Mouse (Mus musculus): ENCODE results near the gene Epha3.

The Epha3 gene

DNA sequence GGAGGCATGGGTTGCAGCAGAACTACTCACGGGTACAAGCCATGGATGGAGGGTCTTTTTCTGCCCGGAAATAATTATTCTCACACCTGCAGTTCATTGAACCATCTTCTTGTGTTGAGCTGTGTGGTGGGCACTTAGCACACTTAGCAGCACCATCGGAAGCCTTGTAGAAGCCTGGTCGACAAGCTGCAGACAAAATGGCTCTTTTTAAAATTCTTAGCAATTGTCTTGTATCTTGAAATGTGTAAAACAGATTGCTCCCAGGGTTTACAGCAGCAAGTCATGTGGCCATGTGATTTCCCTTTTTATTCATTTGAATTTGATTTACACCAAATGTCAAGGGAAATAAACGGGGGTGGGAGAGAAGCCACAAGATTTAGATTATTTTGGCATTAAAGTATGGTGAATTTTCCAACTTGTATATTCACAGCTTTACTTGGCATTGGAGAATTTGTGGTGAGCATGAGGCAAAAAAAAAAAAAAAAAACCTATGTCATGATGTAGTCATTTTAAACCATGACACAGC is 210.5 kb downstream of the Epha3 start:
- no peaks in the 10 kb centered on the region for H3K27me3 ChIP-seq (ENCODE audit: control insufficient read depth, insufficient read depth, low read length, poor library complexity, severe bottlenecking)
- no peak for DNase-seq (ENCODE audit: low read depth, low spot score)
- no peaks in the 10 kb centered on the region for H3K36me3 ChIP-seq (ENCODE audit: control insufficient read depth, insufficient read depth, low read length, poor library complexity, severe bottlenecking)

DNA sequence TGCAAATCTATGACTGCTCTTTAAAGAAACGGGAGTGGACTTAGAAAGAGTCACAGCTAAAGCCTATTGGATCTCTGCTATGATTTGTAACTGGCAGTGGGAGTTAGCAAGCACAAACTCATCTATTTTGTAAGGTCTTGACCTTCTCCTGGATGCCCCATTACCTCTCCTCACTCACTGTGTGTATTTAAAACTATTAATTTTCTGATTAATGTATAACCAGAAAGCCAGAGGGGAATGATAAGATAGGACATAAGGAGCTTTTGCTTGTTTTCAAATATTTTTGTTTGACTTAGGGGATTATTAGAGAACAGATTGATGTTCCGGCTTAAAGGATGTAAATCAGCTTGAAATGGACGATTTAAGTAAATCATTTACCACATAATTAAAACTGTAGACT is 213.2 kb downstream of the Epha3 start:
- no peak for DNase-seq (ENCODE audit: low read depth, low spot score)
- H3K36me3 ChIP-seq (ENCODE audit: control insufficient read depth, insufficient read depth, low read length, poor library complexity, severe bottlenecking) = no peaks in the 10 kb centered on the region

DNA sequence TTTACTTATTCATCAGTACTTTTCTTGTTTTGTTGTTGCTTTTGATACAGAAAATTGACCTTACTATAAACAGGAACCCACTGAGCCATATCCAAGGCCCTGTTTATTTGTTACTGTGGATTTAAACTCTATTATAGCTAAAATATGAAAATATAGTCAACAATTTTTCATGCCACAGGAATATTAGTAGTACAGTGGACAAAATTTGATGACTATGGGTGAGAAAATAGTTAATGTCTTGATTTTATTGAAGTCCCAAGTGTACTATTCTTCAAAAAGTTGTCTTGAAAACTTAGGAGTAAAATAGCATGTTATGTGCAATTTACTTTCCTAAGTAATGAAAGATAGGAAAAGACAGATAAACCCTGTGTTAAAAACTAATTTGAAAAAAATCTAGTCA is 217.4 kb downstream of the Epha3 start:
- Histone ChIP-seq H3K36me3 (ENCODE audit: control insufficient read depth, insufficient read depth, low read length, poor library complexity, severe bottlenecking) (no peaks in the 10 kb centered on the region), H3K27me3 (ENCODE audit: control insufficient read depth, insufficient read depth, low read length, poor library complexity, severe bottlenecking) (no peaks in the 10 kb centered on the region)
- no peak for DNase-seq (ENCODE audit: low read depth, low spot score)

More for the DNA sequence above, 213.2 kb downstream of the Epha3 start:
- no peaks in the 10 kb centered on the region for H3K27me3 ChIP-seq (ENCODE audit: control insufficient read depth, insufficient read depth, low read length, poor library complexity, severe bottlenecking)

DNA sequence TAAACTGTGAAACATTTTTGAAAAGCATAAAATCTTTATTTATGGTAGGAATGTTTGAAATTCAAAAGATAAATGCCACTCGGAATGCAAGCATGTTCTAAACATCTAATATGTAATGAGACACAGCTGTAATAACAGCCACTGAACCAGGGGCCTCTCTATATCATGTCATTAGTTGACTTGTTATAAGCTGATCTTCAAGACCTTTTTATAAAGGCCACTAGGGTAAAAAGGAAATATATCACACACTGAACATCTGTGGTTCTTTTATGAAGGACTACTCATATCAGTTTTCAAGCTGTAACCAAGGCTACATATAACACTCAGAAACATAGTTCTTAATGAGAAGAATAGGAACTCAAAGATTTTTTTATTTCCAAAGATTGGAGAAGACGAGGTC is 221.3 kb downstream of the Epha3 start:
- no peaks in the 10 kb centered on the region for H3K36me3 ChIP-seq (ENCODE audit: control insufficient read depth, insufficient read depth, low read length, poor library complexity, severe bottlenecking)

DNA sequence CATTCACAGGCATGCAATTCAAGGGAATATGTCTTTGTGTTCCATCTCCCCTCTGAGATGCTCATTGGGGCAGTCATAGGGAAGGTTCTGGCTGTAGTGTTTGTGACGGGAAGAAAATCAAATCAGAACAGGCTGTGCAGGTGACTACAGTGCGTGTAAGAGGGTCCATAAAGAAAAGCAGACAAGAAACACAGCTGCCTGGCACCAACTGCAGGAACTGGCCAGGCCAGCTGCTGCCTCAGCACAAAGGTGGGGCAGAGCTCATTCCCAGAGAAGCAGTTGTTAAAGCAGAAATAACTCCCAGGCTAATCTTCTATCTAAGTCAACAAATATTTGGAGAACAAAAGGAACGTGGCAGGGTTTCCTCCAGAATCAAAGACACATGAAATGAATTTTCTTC is 222.4 kb downstream of the Epha3 start:
- no peak for DNase-seq (ENCODE audit: low read depth, low spot score)
- no peaks in the 10 kb centered on the region for H3K36me3 ChIP-seq (ENCODE audit: control insufficient read depth, insufficient read depth, low read length, poor library complexity, severe bottlenecking)
- no peaks in the 10 kb centered on the region for H3K27me3 ChIP-seq (ENCODE audit: control insufficient read depth, insufficient read depth, low read length, poor library complexity, severe bottlenecking)

More for the DNA sequence above, 221.3 kb downstream of the Epha3 start:
- DNase-seq (ENCODE audit: low read depth, low spot score) = no peak
- no peaks in the 10 kb centered on the region for H3K27me3 ChIP-seq (ENCODE audit: control insufficient read depth, insufficient read depth, low read length, poor library complexity, severe bottlenecking)

DNA sequence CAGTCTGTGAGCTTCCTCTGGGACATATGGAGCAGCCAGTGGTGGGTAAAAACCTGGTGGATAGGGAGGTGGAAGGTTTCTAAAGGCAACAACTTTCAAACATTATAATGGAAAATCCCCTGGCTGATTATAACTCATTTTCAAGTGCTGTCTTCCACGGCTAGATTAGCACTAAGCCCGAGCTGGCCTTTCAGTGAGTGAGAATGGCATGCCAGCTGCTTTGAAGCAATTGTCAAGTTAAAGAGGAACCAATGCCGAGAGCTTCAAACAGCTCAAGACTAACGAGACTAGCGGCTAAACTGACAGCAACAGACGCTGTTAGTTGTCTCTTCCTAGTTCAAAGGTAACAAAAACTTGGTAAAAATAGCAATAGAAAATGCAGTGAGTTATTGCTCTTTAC is 225.3 kb downstream of the Epha3 start:
- DNase-seq (ENCODE audit: low read depth, low spot score) = no peak
- Histone ChIP-seq H3K36me3 (ENCODE audit: control insufficient read depth, insufficient read depth, low read length, poor library complexity, severe bottlenecking) (no peaks in the 10 kb centered on the region), H3K27me3 (ENCODE audit: control insufficient read depth, insufficient read depth, low read length, poor library complexity, severe bottlenecking) (no peaks in the 10 kb centered on the region)

DNA sequence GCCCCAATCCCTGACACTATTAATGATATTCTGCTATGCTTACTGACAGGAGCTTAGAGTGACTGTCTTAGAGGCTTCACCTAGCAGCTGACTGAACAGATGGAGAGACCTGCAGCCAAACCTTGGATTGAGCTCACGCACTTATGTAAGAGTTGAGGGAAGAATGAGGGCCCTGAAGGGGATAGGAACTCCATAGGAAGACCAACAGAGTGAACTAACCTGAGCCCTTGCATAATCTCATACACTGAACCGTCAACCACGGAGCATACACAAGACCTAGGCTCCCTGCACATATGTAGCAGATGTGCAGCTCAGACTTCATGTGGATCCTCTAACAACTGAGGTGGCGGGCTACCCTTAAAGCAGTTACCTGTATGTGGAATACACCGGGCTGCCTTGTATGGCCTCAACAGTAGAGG is 230.2 kb downstream of the Epha3 start:
- Histone ChIP-seq H3K27me3 (ENCODE audit: control insufficient read depth, insufficient read depth, low read length, poor library complexity, severe bottlenecking) (no peaks in the 10 kb centered on the region), H3K36me3 (ENCODE audit: control insufficient read depth, insufficient read depth, low read length, poor library complexity, severe bottlenecking) (no peaks in the 10 kb centered on the region)
- no peak for DNase-seq (ENCODE audit: low read depth, low spot score)

DNA sequence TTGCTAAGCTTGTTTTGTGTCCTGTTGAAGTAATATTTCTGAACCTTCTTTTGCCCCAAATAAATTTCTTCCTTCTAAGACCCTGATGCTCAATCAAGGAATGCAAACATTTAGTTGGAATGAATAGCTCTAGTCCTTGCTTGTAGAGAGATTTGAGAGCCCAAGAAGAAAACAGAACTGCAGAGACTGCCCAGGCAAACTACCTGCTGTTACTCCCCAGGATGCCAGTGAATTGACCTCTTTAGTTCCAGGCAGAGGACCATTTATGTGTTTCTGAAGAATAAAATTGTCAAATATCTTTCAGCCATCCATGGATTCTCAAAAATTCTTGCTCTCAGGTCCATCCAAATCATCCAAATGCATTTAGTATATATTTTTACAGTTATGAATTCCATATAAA is 238.7 kb downstream of the Epha3 start:
- no peaks in the 10 kb centered on the region for H3K27me3 ChIP-seq (ENCODE audit: control insufficient read depth, insufficient read depth, low read length, poor library complexity, severe bottlenecking)
- H3K36me3 ChIP-seq (ENCODE audit: control insufficient read depth, insufficient read depth, low read length, poor library complexity, severe bottlenecking) = no peaks in the 10 kb centered on the region
- no peak for DNase-seq (ENCODE audit: low read depth, low spot score)

DNA sequence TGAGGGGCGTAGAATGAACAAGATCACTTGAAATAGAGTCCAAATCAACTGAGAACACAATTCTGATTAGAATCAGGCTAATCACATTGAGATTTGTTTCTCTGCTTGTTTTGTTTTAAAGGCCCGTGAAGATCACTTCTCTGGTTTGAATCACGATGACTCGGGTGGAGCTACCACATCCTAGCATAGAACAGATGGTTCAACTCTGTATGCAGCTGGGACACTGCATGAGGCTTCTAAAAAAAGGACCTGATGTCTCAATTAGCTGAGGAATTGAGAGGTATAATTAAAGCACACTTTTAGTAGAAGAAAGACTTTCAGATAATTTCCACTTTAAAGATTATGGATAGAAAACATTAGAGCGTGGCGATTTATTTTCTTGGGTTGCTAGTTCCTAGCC is 242.1 kb downstream of the Epha3 start:
- no peaks in the 10 kb centered on the region for H3K27me3 ChIP-seq (ENCODE audit: control insufficient read depth, insufficient read depth, low read length, poor library complexity, severe bottlenecking)
- H3K36me3 ChIP-seq (ENCODE audit: control insufficient read depth, insufficient read depth, low read length, poor library complexity, severe bottlenecking) = no peaks in the 10 kb centered on the region
- DNase-seq (ENCODE audit: low read depth, low spot score) = no peak

DNA sequence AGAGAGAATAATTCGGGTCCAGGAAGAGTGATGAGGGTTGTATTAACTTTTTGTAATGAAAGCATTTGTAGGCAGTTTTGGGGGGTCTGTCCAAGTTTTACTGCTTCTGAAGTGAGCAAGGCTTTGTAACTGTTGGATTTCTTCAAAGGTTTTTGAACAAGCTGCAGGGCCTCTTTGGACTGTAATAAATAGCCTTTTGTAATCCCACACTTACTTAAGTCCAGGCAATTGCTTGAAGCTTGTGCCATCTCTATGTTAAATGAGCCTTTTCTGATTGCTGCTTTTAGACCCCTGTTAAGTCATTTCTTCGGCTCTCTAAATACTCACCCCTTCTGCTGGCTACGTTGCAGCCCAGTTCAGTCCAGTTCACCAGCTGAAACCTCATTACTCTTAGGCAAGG is 248.6 kb downstream of the Epha3 start:
- DNase-seq (ENCODE audit: low read depth, low spot score) = no peak
- no peaks in the 10 kb centered on the region for H3K27me3 ChIP-seq (ENCODE audit: control insufficient read depth, insufficient read depth, low read length, poor library complexity, severe bottlenecking)
- H3K36me3 ChIP-seq (ENCODE audit: control insufficient read depth, insufficient read depth, low read length, poor library complexity, severe bottlenecking) = no peaks in the 10 kb centered on the region

DNA sequence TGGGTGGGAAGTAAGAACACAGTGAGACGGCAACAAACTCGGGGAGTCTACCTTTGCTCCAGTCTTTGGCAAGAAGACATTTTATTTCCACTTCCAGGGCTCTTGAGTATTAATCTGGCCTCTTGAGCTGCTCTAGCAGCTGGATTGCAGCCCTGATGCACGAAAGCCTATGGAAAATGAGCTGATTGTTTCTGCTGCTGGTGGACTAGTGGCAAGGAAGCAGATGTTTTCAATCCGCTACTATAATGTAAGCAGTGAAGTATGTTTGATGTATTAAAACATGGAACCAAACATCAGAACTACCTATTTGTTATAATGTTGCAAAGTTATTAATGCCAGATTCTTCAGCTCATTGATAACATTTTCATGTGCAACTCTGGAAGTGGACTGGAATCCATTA is 251.0 kb downstream of the Epha3 start:
- no peak for DNase-seq (ENCODE audit: low read depth, low spot score)
- Histone ChIP-seq H3K27me3 (ENCODE audit: control insufficient read depth, insufficient read depth, low read length, poor library complexity, severe bottlenecking) (no peaks in the 10 kb centered on the region), H3K36me3 (ENCODE audit: control insufficient read depth, insufficient read depth, low read length, poor library complexity, severe bottlenecking) (no peaks in the 10 kb centered on the region)

DNA sequence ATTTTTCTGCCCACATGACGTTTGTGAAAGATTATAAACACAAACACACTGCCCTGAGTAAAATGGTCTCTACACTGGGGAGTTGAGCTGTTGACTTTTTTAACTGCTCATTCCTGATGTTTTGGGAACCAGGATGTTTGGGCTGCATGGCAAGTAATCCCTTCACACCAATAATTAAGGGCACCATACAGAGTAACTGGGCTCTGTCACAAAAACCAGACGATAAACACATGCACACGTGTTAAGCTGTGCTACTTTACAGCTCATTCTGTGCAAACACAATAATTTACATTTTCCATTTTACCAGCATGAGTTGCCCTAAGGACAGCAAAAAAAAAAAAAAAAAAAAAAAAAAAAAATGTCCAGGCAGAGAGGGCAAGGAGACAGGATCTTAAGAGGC is 263.7 kb downstream of the Epha3 start:
- DNase-seq (ENCODE audit: low read depth, low spot score) = no peak
- Histone ChIP-seq H3K36me3 (ENCODE audit: control insufficient read depth, insufficient read depth, low read length, poor library complexity, severe bottlenecking) (no peaks in the 10 kb centered on the region), H3K27me3 (ENCODE audit: control insufficient read depth, insufficient read depth, low read length, poor library complexity, severe bottlenecking) (no peaks in the 10 kb centered on the region)

DNA sequence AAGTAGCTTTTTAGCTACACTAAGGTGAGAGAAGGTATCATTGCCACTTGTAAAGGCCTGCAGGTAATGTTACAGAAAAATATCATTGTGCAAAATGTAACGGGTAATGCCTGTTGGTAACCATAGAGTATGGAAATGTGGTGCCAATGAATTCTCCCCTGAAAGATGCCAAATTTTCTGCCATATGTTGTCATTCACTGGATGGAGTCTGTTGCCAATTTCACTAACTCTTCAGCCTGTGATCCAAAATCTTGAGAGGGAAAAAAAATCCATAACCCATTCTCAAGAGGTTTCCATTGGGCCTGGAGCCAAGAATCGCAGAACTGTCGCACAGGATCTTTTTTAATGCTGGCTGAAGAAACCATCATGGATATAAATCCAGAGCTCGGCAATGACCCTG is 269.3 kb downstream of the Epha3 start:
- DNase-seq (ENCODE audit: low read depth, low spot score) = no peak
- H3K27me3 ChIP-seq (ENCODE audit: control insufficient read depth, insufficient read depth, low read length, poor library complexity, severe bottlenecking) = no peaks in the 10 kb centered on the region

DNA sequence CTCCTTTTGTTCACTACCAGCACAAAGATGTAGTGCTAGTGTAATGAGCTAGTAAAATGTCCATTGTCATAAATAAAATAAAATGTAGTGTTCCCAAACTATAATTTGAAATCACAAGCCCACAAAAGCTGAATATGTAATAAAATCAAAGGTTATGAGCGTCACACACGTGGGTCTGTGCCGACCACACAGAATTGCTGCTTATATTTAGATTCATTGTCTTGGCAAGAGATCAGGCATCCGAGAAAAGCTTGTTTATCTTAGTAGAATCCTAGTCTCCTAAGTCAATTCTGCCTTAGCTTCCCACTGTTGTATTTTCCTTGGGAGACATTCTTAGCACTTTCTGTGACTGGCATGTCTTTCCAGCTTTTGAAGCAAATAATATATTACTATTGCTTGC is 294.2 kb downstream of the Epha3 start:
- H3K27me3 ChIP-seq (ENCODE audit: control insufficient read depth, insufficient read depth, low read length, poor library complexity, severe bottlenecking) = no peaks in the 10 kb centered on the region

More for the DNA sequence above, 269.3 kb downstream of the Epha3 start:
- H3K36me3 ChIP-seq (ENCODE audit: control insufficient read depth, insufficient read depth, low read length, poor library complexity, severe bottlenecking) = no peaks in the 10 kb centered on the region

DNA sequence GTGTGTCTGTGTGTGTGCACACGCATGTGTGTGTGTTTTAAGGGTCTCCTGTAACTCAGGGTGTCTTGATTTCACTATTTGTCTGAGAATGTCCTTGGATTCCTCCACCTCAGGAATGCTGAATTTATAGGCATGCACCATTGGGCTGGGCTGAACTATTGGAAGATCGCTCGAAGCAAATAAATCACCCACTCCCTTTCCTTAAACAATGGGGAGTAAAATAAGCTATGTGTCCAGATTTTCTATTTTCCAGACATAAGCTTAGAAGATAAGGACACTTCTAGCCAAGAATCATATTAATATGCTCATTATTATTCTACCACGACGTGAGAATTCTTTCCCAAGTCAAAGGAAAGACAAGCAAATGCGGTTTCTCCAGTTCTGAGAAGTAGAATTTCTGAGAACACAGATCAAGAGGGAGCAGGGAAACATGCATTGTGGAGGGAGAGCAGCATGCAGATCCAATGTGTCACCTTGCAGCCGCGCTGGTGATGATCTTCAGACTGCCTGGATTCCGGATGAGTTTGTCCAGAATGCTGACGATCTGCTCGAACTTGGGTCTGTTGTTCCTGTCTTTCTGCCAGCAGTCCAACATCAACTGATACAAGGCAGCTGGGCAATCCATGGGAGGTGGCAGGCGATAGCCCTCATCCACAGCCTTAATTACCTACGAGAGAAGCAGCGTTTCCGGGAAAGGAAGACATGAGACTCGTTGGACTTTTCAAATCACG is 297.7 kb downstream of the Epha3 start:
- no peaks in the 10 kb centered on the region for H3K36me3 ChIP-seq (ENCODE audit: control insufficient read depth, insufficient read depth, low read length, poor library complexity, severe bottlenecking)
- no peak for DNase-seq (ENCODE audit: low read depth, low spot score)
- no peaks in the 10 kb centered on the region for H3K27me3 ChIP-seq (ENCODE audit: control insufficient read depth, insufficient read depth, low read length, poor library complexity, severe bottlenecking)

More for the DNA sequence above, 294.2 kb downstream of the Epha3 start:
- no peak for DNase-seq (ENCODE audit: low read depth, low spot score)
- H3K36me3 ChIP-seq (ENCODE audit: control insufficient read depth, insufficient read depth, low read length, poor library complexity, severe bottlenecking) = no peaks in the 10 kb centered on the region
